Mouse (Mus musculus) liver, embryonic 15.5 days (tissue): ENCODE measurements at regions not wholly inside any gene's neighbourhood (a gene's known extent, or its start where the extent isn't known, plus 50 kb on each side); places are given as distances from the start of the nearest gene placed in this dataset.
A peak's percentile ranks its signal among the peaks of the same experiment; 100 is the strongest.

ENCODE experiments used
- ATAC-seq: fragments of 200-750 bp; cut with Nextera tagmentation; 2 replicates; pipeline ENCODE4 v1.8.0; 2017; ENCODE audit warnings: moderate number of reproducible peaks, mild to moderate bottlenecking, moderate library complexity; ENCODE audit not compliant: insufficient read depth
- H3K27ac ChIP-seq: fragments of 300-500 bp; sonication (generic); replicated peaks from 2 replicates; pipeline ENCODE4 v1.5.1; 2015; ENCODE audit warnings: mild to moderate bottlenecking, inconsistent platforms
- H3K27me3 ChIP-seq: fragments of 300-500 bp; sonication (generic); 2 replicates; pipeline ENCODE4 v1.6.1; 2015; ENCODE audit warnings: mild to moderate bottlenecking, inconsistent platforms
- H3K36me3 ChIP-seq: fragments of 300-500 bp; sonication (generic); replicated peaks from 2 replicates; pipeline ENCODE4 v1.6.1; 2015; ENCODE audit warnings: moderate library complexity, mild to moderate bottlenecking, inconsistent platforms
- H3K4me1 ChIP-seq: fragments of 300-500 bp; sonication (generic); replicated peaks from 2 replicates; pipeline ENCODE4 v1.6.1; 2015; ENCODE audit warnings: inconsistent platforms
- H3K4me2 ChIP-seq: fragments of 300-500 bp; sonication (generic); 2 replicates; pipeline ENCODE4 v1.6.1; 2015; ENCODE audit warnings: moderate library complexity, mild to moderate bottlenecking, inconsistent platforms
- H3K4me3 ChIP-seq: fragments of 300-500 bp; sonication (generic); replicated peaks from 2 replicates; pipeline ENCODE4 v1.5.1; 2015; ENCODE audit warnings: mild to moderate bottlenecking, inconsistent platforms
- H3K9ac ChIP-seq: fragments of 300-500 bp; sonication (generic); 2 replicates; pipeline ENCODE4 v1.6.1; 2015; ENCODE audit warnings: moderate library complexity, mild to moderate bottlenecking, inconsistent platforms
- H3K9me3 ChIP-seq: fragments of 300-500 bp; sonication (generic); replicated peaks from 2 replicates; pipeline ENCODE4 v1.6.1; 2016; ENCODE audit warnings: inconsistent platforms
- WGBS: fragments of 180-500 bp; shearing (Covaris S2); methylation state at CpG from one replicate; pipeline ENCODE4 v1.1.7; 2015; ENCODE audit warnings: mixed read lengths; ENCODE audit not compliant: insufficient replicate concordance; 5-methylcytosine and 5-hydroxymethylcytosine counted together

DNA sequence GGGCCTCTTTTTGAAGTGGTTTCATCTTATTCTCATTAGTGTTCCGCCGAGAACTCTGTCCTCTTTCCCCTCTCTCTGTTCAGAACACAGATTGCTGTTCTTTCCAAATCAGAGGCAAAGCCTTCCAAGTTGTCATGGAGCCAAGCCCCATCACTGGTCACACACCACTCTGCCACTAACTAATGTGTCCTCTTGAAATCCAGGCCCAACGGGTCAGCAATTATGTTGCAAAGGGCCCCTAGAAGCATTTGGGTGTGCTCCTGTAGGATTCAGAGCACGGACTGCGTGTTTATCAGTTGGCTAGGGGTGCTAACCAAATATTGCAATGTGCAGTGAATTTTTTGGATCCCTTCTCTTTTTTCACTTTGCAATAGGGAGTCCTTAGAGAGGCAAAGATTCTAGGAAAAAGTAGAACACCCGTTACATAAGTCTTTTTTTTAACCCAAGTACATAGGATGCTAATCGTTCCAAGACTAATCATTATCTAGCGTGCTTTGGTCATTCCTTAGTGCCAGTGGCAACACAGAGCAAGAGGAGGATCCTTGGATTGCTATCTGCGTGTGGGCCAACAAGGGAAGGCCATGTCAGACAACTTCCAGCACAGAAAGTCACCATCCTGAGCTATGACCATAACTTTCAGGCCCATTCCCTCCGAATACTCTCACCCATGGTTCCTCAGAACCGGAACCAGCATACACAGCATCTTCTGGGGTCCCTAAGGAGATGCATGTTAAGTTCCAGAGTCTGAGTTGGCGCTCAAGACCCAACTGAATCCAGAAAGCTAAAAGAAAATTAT is 99.8 kb upstream of the Cd180 start:
- H3K4me1 ChIP-seq, result no peaks in the 10 kb centered on the region
- no peak overlapping the region for H3K4me2 ChIP-seq
- H3K27me3 ChIP-seq, result no peaks in the 10 kb centered on the region
- no peaks in the 10 kb centered on the region for H3K36me3 ChIP-seq
- H3K9me3 ChIP-seq, result no peaks in the 10 kb centered on the region
- no peak overlapping the region for H3K4me3 ChIP-seq
- no peak for ATAC-seq
- no peak overlapping the region for H3K27ac ChIP-seq
- H3K9ac ChIP-seq, result no peak overlapping the region
- WGBS, result 59% methylated on average over 12 of the region's 12 CpGs

DNA sequence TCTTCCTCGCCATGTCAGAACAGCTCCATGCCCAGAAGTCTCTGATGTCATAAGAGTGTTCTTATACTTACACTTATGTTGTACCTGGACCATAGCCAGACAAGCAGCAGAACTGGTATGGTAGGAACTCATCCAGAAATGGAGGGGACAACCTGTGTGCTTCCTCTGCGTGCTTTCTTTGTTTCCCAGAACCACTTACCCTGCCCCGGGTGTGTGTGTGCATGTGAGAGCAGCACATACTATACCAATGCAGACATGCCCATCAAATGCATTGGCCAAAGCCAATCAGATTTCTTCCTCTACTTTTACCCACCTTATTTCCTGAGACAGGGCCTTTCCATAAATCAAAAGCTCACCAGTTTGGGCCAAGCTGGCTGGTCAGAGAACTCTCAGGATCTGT is 99.2 kb upstream of the Cd180 start:
- Histone ChIP-seq H3K4me1 (no peaks in the 10 kb centered on the region), H3K27me3 (no peaks in the 10 kb centered on the region), H3K27ac (no peak overlapping the region), H3K36me3 (no peaks in the 10 kb centered on the region), H3K9me3 (no peaks in the 10 kb centered on the region), H3K4me2 (no peak overlapping the region), H3K9ac (no peak overlapping the region), H3K4me3 (no peak overlapping the region)
- 66% methylated on average over 3 of the region's 3 CpGs for WGBS
- no peak for ATAC-seq

DNA sequence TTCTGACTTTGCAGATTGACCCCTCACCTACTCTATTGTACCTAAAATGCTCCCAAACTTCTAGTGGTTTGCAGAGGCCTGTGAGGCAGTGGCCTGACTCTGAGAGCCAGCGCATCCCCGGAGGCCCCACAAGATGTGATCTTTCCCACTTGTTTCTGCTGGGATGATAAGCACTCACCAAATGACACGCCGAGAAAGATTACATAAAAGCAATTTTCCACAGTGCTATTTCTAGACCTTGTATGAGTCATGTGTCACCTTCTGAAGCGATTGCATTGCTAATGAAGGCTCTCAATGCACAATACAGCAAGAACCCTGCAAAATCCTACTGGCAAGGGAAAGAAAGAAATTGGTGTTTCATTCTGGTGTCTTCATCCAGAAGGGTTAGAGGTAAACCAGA is 97.8 kb upstream of the Cd180 start:
- Histone ChIP-seq H3K9me3 (no peaks in the 10 kb centered on the region), H3K9ac (no peak overlapping the region), H3K27me3 (no peaks in the 10 kb centered on the region), H3K4me2 (no peak overlapping the region), H3K36me3 (no peaks in the 10 kb centered on the region), H3K27ac (no peak overlapping the region), H3K4me1 (no peaks in the 10 kb centered on the region), H3K4me3 (no peak overlapping the region)
- no peak for ATAC-seq
- WGBS, result 54% methylated on average over 5 of the region's 5 CpGs

DNA sequence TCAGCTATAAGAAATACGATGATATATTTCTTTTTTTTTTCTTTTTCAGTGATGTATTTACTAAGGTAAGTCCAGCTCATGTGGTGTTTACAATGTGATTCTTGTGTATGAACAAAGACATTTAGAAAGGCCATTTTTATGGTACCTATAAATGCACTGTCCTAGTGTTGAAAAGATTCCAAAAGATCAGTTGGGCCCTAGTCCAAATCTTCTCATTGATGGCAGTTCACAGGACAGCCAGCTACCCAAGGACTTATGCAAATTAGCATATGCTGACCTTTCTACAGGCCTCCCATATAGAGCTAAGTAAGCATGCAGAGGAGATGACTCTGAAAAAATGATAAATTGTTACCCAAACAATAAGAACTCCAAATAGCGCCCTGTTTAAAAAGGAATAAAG is 97.3 kb upstream of the Cd180 start:
- Histone ChIP-seq H3K4me1 (no peaks in the 10 kb centered on the region), H3K27ac (no peak overlapping the region), H3K9me3 (no peaks in the 10 kb centered on the region), H3K4me2 (no peak overlapping the region), H3K4me3 (no peak overlapping the region), H3K9ac (no peak overlapping the region), H3K36me3 (no peaks in the 10 kb centered on the region), H3K27me3 (no peaks in the 10 kb centered on the region)
- WGBS, result 68% methylated on average over 2 of the region's 2 CpGs
- no peak for ATAC-seq

DNA sequence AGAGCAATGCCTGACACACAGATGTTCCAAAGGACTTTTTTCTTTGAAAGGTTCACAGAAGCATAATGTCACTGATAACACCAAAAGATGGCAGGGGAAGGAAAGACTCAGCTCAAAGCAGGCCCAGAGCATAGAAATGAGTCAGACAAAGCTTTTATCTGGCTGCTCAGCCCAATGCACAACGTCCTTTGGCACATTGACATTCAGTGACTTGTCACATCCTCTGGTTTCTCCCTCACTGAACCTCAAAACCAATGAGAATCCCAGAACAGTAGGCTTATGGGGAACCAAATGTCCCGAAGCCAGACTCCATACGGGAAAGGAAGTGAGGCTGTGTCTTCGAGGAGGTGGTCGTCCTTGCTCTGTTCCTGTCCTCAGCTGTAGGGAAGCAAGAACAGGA is 95.2 kb upstream of the Cd180 start:
- no peak overlapping the region for H3K4me2 ChIP-seq
- H3K27ac ChIP-seq, result no peak overlapping the region
- no peaks in the 10 kb centered on the region for H3K4me1 ChIP-seq
- 55% methylated on average over 5 of the region's 5 CpGs for WGBS
- H3K27me3 ChIP-seq, result no peaks in the 10 kb centered on the region
- no peak for ATAC-seq
- no peak overlapping the region for H3K4me3 ChIP-seq
- no peak overlapping the region for H3K9ac ChIP-seq
- no peaks in the 10 kb centered on the region for H3K36me3 ChIP-seq
- H3K9me3 ChIP-seq, result no peaks in the 10 kb centered on the region

DNA sequence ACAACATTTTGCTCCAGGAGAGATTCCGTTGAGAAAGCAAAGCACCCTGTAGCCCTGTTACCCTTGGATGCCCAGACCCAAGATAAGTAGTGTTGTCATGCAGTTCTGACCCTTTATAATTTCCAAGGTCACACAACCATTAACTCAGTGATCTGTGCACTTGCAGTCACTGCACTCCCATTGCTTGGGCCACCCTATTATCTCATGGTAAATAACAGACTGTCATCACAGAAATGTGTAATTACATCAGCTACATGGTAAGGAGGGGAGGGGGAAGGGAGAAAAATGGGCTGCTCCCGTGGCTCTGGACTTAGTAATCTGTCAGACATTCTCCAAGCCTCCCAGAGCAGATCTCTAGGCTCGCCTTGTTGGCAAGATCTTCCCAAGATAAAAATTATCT is 93.8 kb upstream of the Cd180 start:
- ATAC-seq, result no peak
- Histone ChIP-seq H3K9me3 (no peaks in the 10 kb centered on the region), H3K4me2 (no peak overlapping the region), H3K4me3 (no peak overlapping the region), H3K9ac (no peak overlapping the region), H3K27me3 (no peaks in the 10 kb centered on the region), H3K36me3 (no peaks in the 10 kb centered on the region), H3K4me1 (no peaks in the 10 kb centered on the region), H3K27ac (no peak overlapping the region)
- WGBS, result 49% methylated on average over 3 of the region's 3 CpGs

DNA sequence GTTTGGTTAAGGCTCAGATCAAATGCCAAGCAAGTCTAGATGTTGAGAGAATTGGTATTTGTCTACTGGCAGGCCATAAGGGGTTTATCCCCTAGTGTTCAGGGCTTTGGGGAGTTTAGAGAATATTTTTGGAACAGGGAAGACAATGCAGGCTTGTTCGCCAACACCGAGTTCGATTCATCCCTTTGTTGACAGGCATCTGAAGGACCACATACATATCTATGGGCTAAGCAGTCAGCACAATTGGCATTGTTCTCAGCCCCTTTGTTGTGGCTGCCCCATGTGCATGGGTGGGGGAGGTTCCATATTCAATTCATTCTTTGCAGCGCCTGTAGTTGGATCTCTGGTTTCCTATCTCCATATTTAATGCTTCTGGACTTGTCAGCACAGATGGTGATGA is 93.3 kb upstream of the Cd180 start:
- WGBS, result 56% methylated on average over 4 of the region's 4 CpGs
- Histone ChIP-seq H3K4me3 (no peak overlapping the region), H3K9me3 (no peaks in the 10 kb centered on the region), H3K4me2 (no peak overlapping the region), H3K27me3 (no peaks in the 10 kb centered on the region), H3K4me1 (no peaks in the 10 kb centered on the region), H3K36me3 (no peaks in the 10 kb centered on the region), H3K27ac (no peak overlapping the region), H3K9ac (no peak overlapping the region)
- no peak for ATAC-seq

DNA sequence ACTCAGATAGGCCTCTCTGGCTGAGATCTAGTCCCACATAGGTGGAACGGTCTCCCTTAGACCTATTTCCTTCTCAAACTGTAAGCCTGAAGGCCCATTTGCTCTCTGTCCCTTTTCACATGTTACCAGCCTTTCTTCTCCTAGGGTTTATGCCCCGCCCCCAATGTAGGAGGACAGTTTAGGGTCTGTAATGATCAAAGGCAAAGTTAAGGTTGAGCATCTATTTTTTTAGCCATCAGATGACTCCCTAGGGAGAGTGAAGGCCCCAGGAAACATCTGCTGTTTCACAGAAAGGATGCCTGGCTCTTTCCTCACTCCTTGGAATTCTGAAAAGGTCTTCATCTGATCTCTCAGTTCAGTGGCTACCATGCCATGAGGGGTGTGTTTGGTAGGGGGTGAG is 68.9 kb upstream of the Cd180 start:
- ATAC-seq, result no peak
- H3K9me3 ChIP-seq, result no peaks in the 10 kb centered on the region
- H3K27ac ChIP-seq, result no peak overlapping the region
- no peak overlapping the region for H3K9ac ChIP-seq
- 66% methylated on average over 2 of the region's 2 CpGs for WGBS
- no peaks in the 10 kb centered on the region for H3K27me3 ChIP-seq
- no peaks in the 10 kb centered on the region for H3K4me1 ChIP-seq
- no peak overlapping the region for H3K4me3 ChIP-seq
- H3K36me3 ChIP-seq, result no peaks in the 10 kb centered on the region
- H3K4me2 ChIP-seq, result no peak overlapping the region

DNA sequence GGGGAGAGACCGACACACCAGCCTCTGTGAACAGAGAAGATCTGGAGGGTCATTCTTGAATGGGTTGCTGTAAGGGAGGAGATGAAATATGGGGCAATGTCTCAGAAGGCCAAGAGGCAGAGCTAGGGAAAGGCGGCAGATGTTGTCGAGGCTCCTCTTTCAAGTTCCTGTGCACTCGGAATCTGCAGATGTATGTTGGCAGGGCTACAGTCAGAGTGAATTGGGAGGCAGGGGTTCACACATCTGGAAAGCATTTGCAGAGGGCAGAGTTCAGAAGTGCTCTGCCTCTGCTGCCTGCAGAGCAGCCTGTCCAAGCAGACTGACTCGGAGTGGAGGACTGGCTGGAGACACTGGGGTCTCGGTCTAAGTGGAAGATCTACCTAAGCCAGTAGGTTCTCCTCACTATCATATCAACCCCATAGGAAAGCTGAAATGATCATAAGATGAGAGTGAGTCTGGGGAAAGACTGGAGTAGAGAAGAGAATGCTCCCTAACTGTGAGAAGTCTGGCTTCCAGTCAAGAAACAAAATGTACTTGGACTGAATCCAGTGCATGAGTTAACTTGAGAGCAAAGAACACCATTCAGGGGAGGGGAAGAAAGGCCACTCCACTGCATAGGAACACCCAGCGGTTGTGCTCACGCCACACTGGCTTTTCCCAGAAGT is 68.1 kb upstream of the Cd180 start:
- Histone ChIP-seq H3K4me1 (no peaks in the 10 kb centered on the region), H3K4me2 (no peak overlapping the region), H3K9me3 (no peaks in the 10 kb centered on the region), H3K9ac (no peak overlapping the region), H3K4me3 (no peak overlapping the region), H3K27ac (0 out of 2 replicates have a peak overlapping the region, but pooled peaks have one; percentile 14), H3K36me3 (no peaks in the 10 kb centered on the region), H3K27me3 (no peaks in the 10 kb centered on the region)
- no peak for ATAC-seq
- 69% methylated on average over 8 of the region's 8 CpGs for WGBS

DNA sequence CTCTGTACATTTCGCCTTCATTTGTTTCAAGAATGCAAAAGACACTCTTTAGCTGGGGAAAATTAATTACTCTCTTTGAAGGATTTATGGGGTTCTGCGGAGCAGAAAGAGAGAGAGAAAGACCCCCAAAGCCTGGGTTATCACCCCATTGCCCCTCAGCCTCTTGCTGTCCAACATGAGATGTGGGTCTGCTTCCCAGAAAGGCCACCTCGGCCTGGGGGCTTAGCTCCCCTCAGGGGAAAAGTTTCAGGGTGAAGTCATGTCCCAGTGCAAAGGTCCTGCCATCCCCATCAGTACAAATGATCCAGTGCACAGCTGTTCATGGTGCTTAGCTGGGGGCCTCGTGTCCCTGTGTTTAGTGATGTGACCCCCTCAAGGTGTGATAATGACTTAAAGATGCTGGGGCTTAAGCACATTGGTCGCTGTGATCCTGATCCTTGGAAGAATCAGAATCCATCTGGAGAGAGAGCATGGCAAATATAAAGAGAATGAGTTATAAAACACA is 67.5 kb upstream of the Cd180 start:
- Histone ChIP-seq H3K27ac (no peak overlapping the region), H3K4me3 (no peak overlapping the region)
- ATAC-seq, result no peak

DNA sequence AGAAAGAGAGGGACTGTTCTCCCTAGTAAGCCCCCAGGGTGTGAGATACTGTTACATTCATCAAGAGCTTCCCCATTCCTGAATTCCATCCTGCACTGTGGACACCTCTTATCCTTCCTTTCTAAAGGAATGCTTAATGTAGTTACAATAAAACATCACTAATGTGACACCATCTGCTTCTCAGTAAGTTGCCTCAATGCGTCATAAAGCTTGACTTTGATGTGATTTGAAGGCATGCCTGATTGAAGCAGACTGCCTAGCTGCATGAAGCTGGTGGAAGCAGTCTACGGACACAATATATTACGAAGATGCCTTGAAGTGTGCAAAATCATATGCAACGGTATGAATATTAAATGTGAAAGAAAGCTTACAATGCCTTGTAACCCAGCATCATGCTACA is 65.6 kb upstream of the Cd180 start:
- Histone ChIP-seq H3K4me1 (no peaks in the 10 kb centered on the region), H3K36me3 (no peaks in the 10 kb centered on the region), H3K4me2 (no peak overlapping the region), H3K9me3 (no peaks in the 10 kb centered on the region), H3K27ac (no peak overlapping the region), H3K27me3 (no peaks in the 10 kb centered on the region), H3K4me3 (no peak overlapping the region), H3K9ac (no peak overlapping the region)
- 78% methylated on average over 4 of the region's 4 CpGs for WGBS
- no peak for ATAC-seq

More for the DNA sequence above, 67.5 kb upstream of the Cd180 start:
- Histone ChIP-seq H3K4me1 (no peaks in the 10 kb centered on the region), H3K36me3 (no peaks in the 10 kb centered on the region), H3K9ac (no peak overlapping the region), H3K9me3 (no peaks in the 10 kb centered on the region), H3K4me2 (no peak overlapping the region), H3K27me3 (no peaks in the 10 kb centered on the region)
- 61% methylated on average over 5 of the region's 5 CpGs for WGBS
